Mouse (Mus musculus) liver, postnatal 0 days (tissue): ENCODE measurements at regions not wholly inside any gene's neighbourhood (a gene's known extent, or its start where the extent isn't known, plus 50 kb on each side); places are given as distances from the start of the nearest gene placed in this dataset.

Experiments
- CTCF ChIP-seq: sonication (generic); IDR thresholded peaks from 2 replicates; pipeline ENCODE4 v1.5.1; 2016; ENCODE audit warnings: antibody characterized with exemption, low read depth
- EP300 ChIP-seq: IDR thresholded peaks from 2 replicates; pipeline ENCODE4 v1.6.1; 2016; ENCODE audit warnings: antibody characterized with exemption, low read depth, mild to moderate bottlenecking

- TF ChIP-seq CTCF (no peak), EP300 (no peak)
These were observed 336.0 kb upstream of the Rnf32 start for GRCm38 (mm10) chr5:28859604-28860371.
